Mouse (Mus musculus): ENCODE measurements around the gene Tent4a.

Tent4a gene

DNA sequence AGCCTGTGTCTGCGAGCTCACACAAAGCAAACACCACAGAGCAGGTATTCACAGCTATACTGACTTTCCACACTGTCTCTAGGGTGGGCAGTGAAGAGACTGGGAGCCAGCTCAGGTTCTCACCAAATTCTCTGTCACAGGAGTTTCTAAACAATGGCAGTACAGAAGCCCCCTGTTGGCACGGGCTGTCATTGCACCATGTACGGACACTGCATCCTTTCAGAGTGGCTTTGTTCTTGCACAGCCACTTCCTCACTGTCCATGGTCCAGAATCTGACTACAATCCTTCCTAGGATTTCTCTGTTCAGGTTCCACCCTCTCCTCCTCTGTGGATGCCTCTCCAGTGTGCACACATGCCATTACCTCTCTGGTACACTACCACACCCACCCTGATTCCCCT is 10.6 kb upstream of the Tent4a start:
- no peak for DNase-seq (ENCODE audit: low spot score)

DNA sequence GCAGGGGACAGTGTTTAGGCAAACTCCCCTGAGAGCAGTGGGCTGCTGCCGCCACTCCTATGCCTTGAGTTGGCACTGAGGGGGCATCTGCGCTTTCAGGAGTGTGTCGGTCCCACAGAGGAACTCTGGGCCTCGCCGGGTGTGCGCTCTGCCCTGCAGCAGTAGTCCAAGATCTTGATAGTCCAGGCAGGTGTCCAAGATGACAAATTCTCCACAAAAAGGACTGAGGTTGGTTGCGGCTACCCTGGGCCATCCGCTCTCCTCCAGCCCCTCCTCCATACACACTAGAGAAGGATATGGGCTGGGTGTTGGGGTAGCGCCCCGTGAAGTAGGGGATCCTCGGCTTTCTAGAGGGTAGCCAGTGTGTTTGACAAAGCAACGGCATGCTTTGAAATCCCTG is 9.2 kb upstream of the Tent4a start:
- no peak for DNase-seq (ENCODE audit: low spot score)

DNA sequence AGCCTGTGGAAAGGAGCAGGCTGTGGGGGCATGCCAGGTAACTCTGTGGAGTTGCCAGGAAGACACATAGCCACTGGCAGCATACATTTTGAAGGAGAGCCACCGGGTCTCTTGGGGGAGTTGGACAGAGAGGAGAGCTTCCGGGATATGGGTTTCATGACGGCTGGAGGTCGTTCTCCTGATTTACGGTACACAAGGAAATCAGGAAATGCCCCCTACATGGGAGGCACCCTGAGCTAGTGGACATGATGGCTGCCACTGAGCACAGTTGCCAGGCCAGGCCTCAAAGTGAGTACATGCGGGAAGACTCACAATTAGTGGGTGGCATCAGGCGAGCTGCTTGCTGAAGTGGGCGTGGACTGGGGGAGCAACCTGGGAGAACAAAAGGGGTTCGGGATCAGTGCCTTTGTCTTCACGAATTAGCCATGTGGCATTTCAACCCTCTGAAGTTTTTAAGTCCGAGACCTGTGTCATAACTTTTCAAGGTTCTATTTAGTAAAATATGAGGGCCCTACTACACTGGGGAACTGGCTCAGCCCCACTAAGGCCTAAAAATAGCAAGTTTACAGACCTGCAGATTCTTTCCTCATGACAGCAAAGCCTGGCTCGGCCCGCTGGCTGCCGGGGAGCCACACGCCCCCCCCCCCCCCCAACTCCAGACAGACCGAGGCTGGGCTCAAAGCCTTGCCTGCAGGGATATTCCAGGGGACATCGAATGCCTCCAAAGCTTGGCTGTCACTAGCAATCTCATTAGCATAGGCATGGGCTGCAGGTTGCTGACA is 8.3 kb upstream of the Tent4a start:
- no peak for DNase-seq (ENCODE audit: low spot score)

DNA sequence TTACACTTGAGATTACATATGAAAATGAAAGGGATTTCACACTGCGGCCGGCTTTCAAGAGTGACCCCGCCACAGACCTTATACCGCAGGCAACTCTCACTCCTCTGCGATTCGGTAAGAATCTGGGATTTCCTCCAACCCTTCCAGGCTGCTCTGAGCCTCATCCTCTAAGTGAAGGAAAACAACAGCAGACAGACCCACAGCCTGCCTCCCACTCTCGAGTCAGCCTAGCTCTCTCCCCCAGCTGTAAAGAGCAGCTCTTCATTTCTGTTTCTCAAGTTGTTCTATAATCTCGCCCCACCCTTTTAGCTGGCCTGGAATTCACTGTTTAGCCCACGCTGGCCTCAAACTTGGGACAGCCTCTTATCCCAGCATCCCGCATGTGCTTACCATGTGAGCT is 7.4 kb upstream of the Tent4a start:
- DNase-seq (ENCODE audit: low spot score) = no peak

DNA sequence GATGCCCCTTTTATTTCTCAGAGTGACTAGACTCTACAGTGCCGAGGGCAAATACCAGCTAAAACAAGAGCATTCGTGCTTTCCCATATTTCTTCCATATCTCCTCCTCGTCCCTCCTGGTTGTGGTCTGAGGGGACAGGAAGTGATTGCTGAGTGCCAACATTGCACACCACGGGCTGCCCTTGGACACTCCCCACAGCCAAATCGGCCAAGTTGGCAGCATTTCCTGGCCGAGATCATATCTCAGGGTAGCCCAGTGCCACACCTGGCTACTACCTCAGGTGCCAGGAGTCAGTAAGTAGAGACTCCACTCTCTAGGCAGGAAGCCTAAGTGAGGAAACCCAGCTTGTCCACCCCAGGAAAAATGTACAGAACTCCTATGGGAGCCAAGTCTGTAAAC is 6.8 kb upstream of the Tent4a start:
- peak; percentile 43 for DNase-seq (ENCODE audit: low spot score)

DNA sequence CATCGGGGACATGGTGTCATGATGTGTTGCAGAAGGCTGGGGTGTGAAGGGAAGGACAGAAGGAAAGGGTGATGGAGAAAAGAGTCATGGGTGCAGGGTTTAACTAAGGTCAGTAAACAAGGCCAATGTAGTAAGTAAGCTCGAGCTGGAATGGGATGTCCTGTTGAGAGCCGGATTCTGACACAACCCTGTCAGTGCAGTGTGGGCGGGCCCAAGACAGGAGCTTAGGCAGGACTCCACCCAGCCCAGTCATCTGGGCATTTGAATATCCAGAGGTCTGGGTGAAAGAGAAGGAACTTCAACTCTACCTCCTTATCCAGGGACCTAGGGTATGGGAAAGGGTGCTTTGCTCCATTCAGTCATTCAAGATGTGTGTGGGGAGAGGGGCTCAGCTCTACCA is 3.9 kb upstream of the Tent4a start:
- DNase-seq (ENCODE audit: low spot score) = no peak

GRCm38 (mm10) chr13:69537366-69537765 is 2.9 kb upstream of the Tent4a start:
- no peak for DNase-seq (ENCODE audit: low spot score)

GRCm38 (mm10) chr13:69536021-69536420 is 1.6 kb upstream of the Tent4a start:
- DNase-seq (ENCODE audit: low spot score) = no peak

GRCm38 (mm10) chr13:69534654-69535551 is 486 bp upstream of the Tent4a start:
- peak; percentile 99 for DNase-seq (ENCODE audit: low spot score)

GRCm38 (mm10) chr13:69533405-69534333 is 748 bp downstream of the Tent4a start, which contains the start of gene Nsun2:
Nsun2 (plus strand) TSS chr13:69533746.
- DNase-seq (ENCODE audit: low spot score) = peak; percentile 46

- DNase-seq (ENCODE audit: low spot score) = no peak
Observed at GRCm38 (mm10) chr13:69532893-69533404, 1.5 kb downstream of the Tent4a start.

DNA sequence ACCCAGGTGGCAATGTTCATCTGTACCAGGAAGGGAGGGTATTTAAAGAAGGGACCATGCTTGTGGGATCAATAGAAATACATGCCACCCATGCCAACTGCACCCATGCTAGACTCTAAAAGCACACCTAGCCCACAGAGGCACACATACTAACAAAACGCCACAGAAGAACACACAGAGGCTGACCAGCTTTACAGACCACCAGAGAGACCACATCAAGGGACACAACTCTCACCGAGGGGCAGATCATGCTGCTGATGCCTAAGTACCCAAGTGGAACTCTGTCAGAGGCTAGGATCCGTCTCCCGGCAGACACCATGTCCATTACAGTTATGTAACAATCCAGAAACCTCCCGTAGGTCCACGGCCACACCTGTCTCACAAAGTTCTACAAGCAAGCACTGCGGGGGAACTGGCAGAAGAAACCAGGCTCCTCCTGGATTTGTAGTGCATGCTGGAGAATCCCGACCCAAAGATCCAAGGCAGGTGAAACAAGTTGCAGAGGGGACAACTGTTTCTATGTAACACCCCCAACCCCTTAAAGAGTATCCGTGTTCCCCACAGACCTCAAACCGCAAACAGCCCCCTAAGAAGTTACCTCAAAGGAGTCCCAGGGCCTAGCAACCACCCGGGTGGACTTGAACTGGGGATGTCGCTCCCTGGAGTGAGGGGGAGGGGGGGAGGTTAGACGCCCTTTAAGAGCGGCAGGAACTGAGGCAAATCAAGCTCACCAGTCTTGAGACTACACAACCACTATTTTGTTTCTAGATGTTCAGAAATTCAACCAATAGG is 2.1 kb downstream of the Tent4a start:
- no peak for DNase-seq (ENCODE audit: low spot score)

DNA sequence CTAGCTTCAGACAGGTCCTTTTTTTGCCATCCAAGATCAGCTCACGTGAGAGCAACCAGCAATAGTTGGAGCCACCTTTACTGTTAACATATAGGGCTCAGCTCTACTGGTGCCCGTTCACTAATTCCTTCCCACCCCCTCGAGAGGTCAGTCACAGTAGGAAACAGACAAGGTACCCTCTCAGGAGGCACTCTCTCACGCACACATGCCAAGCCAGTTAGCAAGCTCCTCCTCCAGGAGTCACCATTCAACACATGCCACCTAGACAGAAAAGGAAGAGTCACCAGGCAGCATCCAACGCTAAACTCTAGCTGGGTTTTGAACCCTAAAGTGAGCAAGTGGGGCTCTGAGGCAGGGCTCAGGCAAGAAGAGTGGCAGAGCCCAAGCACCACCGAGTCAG is 3.0 kb downstream of the Tent4a start:
- DNase-seq (ENCODE audit: low spot score) = no peak

GRCm38 (mm10) chr13:69530951-69531350 is 3.5 kb downstream of the Tent4a start:
- DNase-seq (ENCODE audit: low spot score) = no peak

DNA sequence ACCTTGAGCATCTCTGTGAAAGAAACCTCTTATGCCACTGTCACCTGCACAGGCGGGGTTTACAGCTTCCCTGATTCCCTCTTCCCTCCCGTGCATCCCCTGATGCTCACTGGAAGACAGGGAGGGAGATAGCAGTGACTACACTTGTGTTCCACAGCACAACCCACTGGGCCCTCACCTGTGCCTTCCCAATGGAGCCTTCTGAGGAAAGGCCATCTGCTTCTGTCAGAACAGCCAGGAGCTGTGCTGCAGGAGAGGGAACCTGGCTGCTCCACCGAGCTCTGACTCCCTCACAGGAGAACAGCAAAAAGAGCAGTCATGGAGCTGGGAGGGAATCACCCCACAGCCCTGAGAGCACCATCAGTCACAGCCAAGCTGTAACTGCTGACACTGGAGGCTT is 4.3 kb downstream of the Tent4a start:
- DNase-seq (ENCODE audit: low spot score) = no peak

DNA sequence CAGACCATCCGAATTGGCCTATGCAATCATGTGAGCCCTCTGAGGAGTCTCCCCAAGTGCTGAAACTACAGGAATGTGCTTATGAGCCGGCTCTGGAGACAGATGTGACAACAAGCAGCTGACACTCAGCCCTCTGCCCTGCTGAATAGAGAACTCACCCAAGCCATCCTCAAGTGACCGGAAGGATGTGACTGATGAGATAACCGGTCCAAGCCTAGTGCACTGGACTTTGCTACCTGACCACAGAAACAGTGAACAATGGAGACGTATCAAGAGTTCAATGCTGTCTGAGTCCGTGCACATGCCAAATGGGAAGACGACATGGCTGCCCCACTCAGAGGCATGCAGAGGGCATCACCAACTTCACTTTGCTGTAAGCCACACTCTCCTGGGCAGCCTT is 5.9 kb downstream of the Tent4a start:
- no peak for DNase-seq (ENCODE audit: low spot score)

- DNase-seq (ENCODE audit: low spot score) = no peak
Observed at GRCm38 (mm10) chr13:69525867-69526266, 8.6 kb downstream of the Tent4a start.

GRCm38 (mm10) chr13:69524158-69524530 is 10.3 kb downstream of the Tent4a start:
- DNase-seq (ENCODE audit: low spot score) = no peak

- no peak for DNase-seq (ENCODE audit: low spot score)
Observed at GRCm38 (mm10) chr13:69523444-69524157, 10.8 kb downstream of the Tent4a start.

DNA sequence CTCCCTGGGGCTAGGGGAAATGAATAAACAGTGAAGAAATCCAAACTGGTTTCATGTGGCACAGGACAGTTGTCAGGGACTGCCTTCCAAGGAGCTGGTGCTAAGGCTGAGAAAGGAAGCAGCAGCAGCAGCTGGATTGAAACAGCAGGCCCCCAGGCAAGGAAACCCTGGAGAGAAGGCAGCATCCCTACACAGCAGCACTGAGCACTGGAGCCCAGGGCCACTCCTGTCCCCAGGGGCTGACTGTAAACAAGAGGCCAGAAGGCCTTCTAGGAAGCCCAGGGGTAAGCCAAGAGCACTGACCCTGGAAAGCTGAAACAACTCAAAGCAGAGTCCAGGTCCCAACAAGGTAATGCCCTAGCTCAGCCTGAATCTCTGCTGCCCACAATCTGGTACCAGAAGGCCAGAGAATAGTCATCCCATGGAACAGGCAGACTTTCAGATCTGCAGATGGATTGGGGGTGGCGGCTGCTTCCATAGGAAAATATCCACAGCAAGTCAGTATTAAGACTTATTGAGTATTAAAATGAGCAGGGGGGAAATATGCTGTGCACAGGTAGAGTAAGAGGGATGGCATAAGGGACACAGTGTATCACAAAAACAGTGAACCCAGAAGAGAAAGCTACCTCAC is 12.1 kb downstream of the Tent4a start:
- DNase-seq (ENCODE audit: low spot score) = no peak
